Mouse (Mus musculus): Measurements from ENCODE around the gene Srgn.

GRCm38 (mm10) chr10:62542928-62543327 lies 15.7 kb upstream of the Srgn start:
- TF ChIP-seq CTCF (IDR thresholded peaks at IDR 0.05; ENCODE audit: borderline replicate concordance, insufficient read depth, low read depth, low read length), result no peak
- TF ChIP-seq POLR2A (IDR thresholded peaks at IDR 0.05; ENCODE audit: borderline replicate concordance, insufficient read depth, low read length), result no peak

Data from cerebellum, adult 2 months (tissue).